Mouse (Mus musculus) urinary bladder, postnatal 36 days (tissue): Measurements from ENCODE around the gene Ankrd44.

Experiments used
- DNase-seq, 2 experiments: peaks; one replicate each; pipeline ENCODE4 v3.0.0; 2022; ENCODE audit warnings: low spot score in 2 of 2, mixed read lengths in 1 of 2

Gene Ankrd44

DNA sequence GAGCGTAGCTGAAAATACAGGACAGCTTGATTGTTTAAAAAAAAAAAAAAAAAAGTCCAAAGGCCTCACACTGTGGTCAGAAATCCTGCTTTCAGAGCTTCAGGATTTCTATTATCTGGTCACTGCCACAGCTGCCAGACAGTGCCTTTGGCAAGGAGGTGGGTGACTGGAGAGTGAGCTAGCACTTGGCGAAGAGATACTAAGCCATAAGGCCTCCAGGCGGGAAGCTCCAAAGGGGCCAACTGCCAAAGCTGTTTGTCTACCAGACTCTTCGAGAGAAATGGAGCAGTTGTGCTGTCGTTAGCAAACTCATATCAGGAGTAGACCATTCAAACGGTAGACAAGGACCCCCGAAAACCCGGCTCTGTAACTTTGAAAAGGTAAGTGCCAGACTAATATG lies 3.5 kb downstream of the Ankrd44 start:
- peak in 1 of 2 experiments; percentile 23 for DNase-seq

DNA sequence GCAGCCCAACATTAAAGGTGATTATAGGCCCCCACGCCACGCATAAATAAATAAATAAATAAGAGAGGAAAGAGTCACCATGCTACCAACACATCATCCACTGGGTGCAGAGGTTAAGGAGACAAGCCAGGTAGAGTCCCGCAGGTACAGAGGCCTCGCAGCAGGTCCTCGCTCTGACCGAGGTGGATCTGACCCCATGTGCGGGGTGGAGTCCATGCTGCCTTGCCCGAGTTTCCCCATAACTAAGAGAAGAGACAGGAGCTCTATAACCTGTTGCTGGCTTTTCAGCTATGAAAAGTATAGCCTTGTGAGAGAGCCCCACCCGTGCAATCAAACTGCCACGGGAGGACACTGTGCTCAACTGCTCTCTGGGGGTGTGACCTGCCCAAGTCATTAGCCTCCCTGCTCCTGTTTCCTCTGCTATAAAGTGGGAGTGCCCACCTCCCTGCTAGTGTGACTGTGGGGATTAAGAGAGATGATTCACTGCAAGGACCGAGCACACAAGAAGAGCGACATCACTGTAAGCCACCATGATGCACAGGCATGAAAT lies 4.1 kb downstream of the Ankrd44 start:
- DNase-seq = no peak

DNA sequence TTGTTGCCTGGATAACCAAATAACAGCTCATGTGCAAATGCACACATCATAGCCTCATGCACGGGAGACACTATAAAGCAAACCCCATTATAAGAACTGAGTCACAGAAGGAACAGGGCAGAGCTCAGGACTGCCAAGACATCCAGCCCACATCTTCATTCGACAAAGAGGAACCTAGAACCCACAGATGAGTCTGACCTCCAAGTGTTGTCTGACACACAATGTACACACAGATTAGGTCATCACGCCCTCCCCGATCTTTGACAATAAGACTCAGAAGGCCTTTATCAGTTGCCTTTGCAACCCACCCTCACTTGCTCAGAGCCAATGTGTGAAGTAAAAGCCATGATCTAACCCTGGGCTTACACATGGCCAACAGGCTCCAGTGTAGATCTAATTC lies 6.1 kb downstream of the Ankrd44 start:
- no peak for DNase-seq

DNA sequence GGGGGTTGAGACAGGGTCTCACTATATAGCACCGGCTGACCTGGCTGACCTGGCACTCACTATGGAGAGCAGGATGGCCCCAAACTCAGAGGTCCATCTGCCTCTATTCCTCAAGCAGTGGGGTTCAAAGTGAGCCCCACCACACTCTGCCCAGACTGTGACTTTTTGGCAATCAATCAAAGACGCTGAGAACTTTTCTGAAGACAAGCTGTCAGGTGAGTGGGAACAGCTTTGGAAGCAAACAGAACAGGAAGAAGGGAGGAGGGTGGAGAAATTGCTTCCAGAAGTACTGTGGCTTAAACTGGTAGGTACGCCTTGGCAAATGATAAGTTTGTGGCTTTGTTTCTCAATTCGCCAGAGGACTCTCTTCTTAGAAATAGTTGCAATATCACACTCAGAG lies 9.7 kb downstream of the Ankrd44 start:
- DNase-seq = no peak

DNA sequence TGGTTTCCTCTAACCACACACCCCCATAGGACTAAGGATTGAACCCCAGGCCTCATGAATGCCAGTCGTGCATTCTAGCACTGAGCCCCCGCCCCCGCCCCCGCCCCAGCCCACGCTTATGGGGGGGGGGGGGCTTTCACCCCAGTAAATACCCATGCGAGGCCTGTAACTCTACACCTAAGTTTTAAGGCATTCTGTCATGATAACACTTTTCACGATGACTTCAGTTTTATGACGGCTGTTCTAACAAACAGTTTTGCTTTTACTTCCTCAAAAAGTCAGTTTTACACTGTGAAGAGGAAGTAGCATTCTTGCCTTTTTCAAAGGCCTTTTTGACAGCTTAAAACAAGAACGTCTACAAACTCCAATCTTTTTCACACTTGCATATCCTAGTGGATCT lies 11.8 kb downstream of the Ankrd44 start:
- no peak for DNase-seq

DNA sequence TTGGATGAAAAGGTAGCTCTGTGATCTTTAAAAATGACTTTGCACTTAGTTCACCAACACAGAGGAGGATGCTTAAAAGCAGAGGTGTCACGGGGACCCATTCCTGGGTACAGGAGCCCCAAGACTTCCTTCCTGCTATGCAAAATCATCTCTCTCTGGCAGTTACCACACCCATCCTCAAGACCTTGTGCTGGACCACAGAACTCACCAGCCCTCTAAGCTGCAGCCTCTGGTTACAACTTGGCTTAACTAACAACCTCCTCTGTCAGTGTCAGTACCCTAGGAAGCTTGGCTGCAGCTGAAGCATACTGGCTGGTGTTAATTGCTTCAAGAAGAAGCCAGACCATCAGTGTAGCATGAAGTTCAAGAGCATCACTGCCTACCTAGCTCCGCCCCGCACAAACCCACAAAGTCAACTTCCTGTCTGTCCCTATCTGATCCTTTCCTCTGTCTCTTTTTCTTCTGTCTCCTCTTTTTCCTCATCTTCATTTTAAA lies 12.8 kb downstream of the Ankrd44 start:
- DNase-seq = no peak

DNA sequence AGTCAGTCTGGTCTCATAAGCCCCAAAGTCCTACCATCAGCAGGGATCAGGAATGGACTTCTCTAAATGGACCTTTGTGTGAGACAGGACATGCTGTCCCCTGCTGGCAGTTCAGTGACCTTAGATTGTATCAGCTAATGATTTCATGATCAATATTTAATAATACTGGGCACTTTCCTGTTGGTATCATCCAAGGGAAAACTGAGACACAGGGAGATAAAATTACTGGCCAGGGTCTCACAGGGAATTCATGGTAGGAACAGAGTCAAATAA lies 13.2 kb downstream of the Ankrd44 start:
- DNase-seq = no peak

DNA sequence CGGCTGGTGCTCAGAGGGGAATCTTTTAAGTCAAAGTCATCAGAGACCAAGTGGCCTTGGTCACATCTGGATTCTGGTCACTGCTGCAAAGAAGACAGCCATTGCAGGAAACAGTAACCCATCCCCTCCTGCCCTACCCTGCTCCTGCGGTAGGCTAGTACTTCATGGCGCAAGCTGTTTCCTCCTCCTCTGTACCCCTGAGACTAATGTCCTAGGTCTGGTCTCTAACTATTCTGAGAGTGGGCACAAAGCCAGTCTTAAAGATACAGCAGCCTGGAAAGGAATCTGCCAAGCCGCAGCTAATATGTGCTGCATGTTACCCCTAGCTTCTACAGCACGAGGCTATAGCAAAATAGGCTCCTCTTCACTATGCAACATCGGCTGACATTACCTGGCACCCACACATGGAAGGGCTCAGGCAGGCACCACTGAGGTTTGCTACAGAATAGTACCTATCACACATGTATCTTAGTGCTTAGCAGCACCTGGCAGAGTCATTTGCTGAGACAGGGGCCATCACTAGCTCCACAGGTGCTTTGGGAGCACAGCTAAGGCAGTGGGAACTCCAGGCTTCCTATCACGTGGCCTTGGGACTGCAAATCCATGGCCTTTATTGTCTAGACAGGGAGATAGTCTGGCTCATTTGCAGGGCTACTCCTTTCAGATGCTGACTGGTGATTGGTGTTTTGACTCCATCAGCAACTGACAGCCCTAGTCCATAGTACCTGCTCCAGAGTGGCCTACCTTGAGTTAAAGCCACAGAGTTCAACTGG lies 13.7 kb downstream of the Ankrd44 start:
- DNase-seq = peak in 1 of 2 experiments; percentile 17

DNA sequence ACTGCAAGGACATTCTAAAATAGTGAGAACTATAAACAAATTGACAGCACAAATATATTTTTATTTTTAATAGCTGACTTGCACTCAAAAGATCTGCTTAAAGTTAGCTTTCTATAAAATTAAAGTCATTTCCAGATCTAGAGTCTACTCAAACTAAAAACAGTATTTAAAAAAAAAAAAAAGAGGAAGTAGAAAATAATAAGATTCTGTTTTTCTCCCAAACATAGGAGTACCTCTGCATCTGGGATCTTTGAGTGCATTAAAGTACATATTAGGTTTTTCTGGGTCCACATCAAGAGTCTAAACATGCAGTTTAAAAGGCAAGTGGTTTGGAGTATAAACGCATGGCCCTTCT lies 15.0 kb downstream of the Ankrd44 start:
- DNase-seq = no peak

DNA sequence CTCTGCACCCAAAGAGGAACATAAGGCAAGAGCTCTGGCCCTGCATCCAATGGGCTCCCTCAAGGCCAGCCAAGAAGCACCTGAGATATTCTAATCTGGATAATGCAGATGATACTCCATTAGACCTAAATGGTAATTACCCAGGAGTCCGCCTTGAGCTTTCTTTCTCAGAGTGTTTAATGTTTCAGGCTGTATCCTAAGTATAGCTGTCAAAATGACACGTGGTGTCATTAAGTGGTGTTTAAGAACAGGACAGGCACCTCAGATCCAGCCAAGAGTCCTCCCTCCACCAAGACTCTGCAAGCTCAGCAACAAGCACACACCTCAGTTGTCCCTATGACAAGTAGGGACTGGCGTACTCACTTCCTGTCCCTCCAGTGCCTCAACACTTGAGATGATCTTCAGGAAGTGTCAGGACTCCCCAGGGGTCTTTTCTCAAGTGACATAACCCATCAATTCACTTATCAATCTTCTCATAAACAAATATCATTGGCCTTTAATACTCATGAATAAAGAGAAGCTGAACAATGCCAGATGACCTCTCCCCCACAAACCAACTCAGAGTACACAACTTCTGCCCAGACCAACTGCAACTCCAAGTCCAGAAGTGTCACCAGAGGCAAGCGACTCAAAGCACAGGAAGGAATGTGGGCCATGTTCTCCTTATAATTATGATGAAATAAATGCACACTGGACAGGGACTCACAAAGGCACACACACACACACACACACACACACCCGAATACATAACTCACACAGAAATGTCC lies 15.5 kb downstream of the Ankrd44 start:
- no peak for DNase-seq

DNA sequence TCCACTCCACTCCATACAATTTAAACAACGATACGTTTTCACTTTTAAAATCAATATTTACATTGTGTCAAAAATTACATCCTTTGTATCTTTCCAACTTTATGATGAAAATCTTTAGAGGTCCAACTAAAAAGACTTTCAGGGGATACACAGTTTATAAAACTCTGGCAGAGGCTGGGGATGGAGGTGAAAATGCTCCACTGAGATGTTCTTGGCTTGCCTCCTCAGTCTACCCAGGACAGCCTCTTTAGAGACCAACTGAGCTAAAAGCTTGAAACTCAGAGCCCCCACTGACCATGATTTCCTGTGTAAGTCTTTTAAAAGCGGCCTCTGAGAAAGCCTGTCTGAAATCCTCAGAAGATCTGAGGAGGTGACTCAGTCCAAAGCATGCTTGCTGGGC lies 17.4 kb downstream of the Ankrd44 start:
- DNase-seq = no peak

DNA sequence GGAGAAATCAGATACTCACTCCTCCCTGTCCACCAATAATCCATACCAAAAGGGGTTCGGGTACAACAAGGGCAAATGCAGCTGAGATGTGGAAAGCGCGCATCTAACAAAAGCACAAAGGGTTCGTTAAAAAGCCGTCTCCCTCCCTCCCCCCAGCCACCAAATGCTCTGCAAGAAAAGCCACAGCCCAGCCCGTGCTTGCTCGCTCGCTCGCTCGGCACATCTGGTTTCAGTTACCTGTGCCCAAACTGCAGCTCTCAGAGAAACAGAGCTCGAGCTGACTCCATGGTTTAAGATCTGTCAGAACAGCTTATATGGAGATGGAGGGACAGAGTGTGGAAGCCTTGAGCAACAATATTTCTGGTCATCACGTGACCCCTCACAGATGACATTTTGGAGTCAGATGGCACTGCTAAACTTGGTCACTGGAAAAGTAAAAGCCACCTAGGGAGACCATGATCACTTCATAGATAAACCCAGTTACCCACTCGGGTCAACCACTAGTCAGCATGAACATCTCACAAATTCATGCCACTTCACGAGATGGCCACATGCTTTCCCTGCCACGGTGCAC lies 19.0 kb downstream of the Ankrd44 start:
- DNase-seq = no peak

DNA sequence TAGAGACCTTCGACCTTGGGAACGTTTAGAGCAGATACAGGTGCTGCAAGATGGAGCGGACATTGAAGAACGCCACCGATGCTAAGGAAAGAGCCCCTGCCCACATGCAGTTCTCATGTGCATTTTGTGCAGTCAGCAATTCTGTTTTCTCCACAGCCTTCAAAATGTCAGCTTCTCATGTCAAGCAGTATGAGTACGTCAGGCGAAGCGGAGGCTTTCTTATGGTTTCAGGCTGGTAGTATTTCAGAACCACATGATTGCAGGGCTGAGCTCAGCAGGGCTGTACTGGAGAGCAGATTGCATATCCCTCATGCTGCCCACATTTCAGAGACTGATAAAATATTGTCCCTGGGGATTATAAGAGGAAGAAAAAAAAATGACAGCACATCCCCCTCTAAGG lies 19.9 kb downstream of the Ankrd44 start:
- no peak for DNase-seq

DNA sequence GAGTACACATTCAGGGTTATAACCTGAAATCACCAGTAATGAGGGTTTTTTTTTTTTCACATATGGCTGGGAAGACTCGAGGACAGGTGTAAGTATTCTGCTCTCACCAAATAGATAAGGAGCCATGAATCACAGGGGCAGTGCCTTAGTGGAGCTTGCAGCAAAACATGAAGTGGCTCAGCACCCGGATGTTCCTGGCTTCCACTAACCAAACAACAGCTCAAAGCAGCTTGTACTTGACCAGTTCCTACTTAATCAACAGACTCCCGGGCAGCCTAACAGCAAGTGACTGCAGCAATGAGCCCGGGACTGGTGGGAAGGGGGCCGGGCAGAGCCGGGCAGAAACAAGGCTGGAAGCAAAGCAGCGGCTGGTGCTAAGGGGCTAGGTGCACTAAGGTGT lies 20.6 kb downstream of the Ankrd44 start:
- no peak for DNase-seq

DNA sequence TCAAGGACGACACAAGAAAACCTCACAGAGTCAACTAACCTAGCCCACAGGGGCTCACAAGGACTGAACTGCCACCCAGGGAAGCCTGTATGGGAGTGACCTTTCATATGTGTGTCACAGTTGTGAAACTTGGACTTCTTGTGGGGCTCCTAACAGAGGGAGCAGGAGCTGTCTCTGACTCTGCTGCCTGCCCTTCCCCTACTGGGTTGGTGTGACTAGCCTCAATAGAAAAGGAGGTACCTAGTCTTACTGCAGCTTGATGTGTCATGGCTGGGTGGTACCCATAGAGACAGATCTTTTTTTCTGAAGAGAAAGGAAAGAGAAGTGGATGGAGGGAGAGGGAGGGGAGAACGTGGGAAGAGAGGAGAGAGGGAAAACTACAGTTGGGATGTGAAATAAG lies 22.0 kb downstream of the Ankrd44 start:
- DNase-seq = no peak

DNA sequence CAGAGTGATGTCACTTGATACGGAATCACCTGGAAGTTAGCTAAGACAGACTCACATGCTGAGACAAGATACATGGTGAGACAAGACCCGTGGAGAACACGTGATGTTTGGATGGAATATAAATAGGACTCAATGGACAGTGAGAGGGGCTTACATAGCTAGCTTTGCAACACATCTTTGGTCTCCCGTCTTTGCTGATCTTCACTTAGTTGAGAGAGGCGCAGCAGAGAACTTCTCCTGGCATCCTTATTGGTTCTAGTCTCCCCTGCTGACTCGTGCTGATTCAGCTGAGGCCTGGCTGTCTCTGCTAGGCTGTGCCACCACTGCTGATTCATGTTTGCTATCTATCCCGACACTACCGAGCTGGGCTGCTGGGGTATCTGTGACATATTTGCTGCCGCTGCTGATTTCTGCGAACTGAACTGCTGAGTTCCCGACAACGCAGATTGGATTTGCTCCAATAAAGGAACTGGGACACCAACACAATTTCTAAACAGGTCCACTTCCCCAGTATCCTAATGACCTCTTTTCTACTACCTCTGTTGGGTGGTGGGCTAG lies 23.4 kb downstream of the Ankrd44 start:
- DNase-seq = no peak

DNA sequence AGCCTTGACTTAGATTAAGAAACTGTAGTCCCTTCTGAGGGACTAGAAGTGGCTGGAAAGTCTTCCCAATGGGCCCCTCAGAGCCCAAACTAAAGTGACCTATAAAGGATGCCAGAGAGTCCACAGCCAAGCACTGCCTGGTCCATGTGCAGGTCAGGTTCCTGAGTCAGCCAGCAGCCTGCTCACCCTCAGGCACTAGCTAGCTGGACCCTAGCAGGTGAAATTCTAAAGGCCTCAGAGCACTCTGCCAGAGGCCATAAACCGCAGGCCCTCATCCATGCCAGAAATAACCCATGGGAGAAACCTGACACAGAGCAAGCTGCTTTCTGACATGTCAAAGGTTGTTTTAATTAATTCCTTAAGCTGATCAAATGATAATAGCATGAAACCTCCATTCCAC lies 25.1 kb downstream of the Ankrd44 start:
- no peak for DNase-seq

DNA sequence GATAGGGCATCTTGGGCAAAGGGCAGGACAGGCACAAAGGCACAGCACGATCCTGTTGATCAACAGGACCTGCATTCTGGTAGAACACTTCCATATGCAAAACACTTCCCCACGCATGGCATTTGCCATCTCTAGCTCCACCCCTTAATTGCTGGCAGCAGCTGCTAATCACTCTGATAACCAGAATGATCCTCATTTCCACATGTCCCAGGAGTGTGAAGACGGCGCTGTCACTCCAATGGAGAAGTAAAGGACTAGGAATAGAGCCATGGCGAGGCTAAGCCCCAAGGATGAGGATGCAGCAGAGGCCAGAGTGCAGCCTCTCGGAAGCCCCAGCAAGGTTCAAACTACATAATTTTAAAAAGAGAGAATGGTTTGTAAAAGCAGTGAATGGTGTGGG lies 26.9 kb downstream of the Ankrd44 start:
- no peak for DNase-seq

DNA sequence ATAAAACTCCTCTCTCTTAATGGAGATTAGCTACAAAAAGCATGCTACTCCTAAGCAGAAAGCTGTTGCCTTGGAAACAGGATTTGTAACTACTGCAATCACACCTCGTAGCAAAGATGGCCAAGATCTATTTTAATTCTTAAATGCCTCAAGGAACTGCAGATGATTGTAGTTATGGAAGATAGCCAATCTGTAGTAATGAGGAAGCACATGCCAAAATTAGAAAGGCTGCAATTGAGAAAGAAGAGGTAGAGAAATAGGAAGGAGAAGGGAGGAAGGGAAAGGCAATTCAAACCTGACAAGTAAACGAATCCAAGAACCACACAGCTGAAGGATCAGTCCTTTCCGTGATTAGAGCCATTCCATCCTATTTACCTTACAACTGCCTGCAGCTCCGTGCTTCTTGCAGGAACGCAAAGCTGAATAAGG lies 27.5 kb downstream of the Ankrd44 start:
- DNase-seq = no peak

DNA sequence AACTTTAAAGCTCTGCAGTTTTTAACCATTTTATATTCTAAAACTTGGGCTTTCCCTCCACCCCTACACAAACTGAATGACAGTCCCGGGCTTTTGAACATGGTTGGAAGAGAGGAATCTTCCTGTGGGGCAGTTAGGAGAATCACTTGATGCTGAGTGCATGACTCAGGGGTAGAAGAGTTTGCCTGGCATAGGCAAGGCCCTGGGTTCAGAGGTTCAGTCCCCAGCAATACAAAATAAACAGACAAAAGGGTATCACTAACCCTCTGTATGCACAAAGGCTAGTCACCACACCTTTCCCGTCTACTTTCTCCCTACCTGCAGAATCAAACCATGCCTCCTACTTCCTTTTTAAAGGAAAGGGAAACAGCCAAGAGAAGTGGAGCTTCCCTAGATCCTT lies 28.5 kb downstream of the Ankrd44 start:
- no peak for DNase-seq

DNA sequence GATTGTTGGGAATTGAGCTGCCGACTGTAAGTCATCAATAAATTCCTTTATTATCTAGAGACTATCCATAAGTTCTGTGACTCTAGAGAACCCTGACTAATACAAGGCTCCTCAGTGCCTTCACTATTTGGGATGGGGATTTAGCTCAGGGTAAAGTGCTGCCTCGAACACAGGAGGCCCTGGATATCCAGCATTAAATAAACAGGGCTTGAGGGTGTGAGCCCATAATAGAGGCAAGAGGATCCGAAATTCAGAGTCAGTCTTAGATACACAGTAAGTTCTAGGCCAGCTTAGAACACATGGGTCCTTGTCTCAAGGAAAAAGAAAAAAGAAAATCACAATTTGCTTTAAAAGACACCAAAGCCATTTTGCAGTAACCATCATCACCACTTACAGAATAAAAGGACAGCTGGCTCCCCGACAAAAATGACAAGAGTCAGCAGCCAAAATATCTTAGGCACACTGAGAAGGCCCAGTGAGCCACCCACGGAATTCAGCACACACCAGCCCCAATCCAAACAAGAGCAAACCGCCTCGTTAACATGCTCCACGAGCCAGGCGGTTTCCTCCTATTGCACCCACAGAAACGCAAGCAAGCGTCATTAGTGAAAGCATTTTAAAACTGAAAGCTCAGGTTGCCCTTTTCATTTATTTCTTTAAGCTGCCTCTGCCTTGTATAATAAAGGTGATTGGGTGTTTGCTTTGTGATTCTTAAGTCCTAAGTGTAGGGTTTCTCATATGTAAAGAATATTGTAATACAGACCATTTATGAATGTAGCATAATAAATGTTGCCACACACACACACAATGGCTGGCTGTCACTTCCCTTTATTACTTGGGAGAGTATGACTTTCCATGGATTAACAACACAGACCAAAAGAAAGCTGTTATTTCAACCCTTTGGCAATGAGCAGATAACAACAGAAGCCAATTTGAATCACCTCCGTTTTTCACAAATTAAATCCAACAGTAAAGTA lies 29.8 kb downstream of the Ankrd44 start:
- no peak for DNase-seq
